Comparison of ENCODE assay signal across 20 mouse cellular contexts in genomic region chr10:72669086-72669485, GRCm38 (mm10). TPM values are rescaled to one million over a fixed set of nuclear protein-coding genes. Genes with fewer than 3 reads are reported as not detected.
DNase-seq lines count a peak whose midpoint lies in the region; ATAC-seq and TF ChIP-seq lines count a peak whose summit lies in the region.
"Had no signal": no experiment of that assay in that cellular context is flagged by ENCODE, and none has a peak within 500 bp of the region (broad histone marks: within the 10 kb centered on the region; RNA-seq: fewer than 3 reads in every experiment).

No protein-coding gene starts in this region.

- H3K36me3 ChIP-seq in intestine, embryonic 16.5 days (ENCODE audit: control insufficient read depth, insufficient read depth, low read length) = peaks cover 3% of the 10 kb centered on the region
- peaks cover 11% of the 10 kb centered on the region; the same call in 1 of the 2 replicates for H3K36me3 ChIP-seq in intestine, postnatal 0 days (ENCODE audit: control insufficient read depth, insufficient read depth)
- H3K36me3 ChIP-seq in liver, postnatal 0 days (replicated peaks; ENCODE audit: insufficient read depth, low read length) = peaks cover 36% of the 10 kb centered on the region
- peaks cover 18% of the 10 kb centered on the region for H3K36me3 ChIP-seq in midbrain, postnatal 0 days (ENCODE audit: insufficient read depth, low read length)

- no peaks in the 10 kb centered on the region for H3K4me1 ChIP-seq in intestine, embryonic 16.5 days (ENCODE audit: control insufficient read depth, insufficient read depth, low read length)
- no peaks in the 10 kb centered on the region for H3K4me1 ChIP-seq in intestine, postnatal 0 days (replicated peaks; ENCODE audit: control insufficient read depth, insufficient read depth, low read length)
- H3K4me1 ChIP-seq in liver, postnatal 0 days (ENCODE audit: insufficient read depth) = peaks cover 8% of the 10 kb centered on the region; the same call in 1 of the 2 replicates
- no peaks in the 10 kb centered on the region for H3K4me1 ChIP-seq in midbrain, postnatal 0 days (ENCODE audit: insufficient read depth, low read length)
- H3K4me1 ChIP-seq: forebrain, embryonic 12.5 days; heart, embryonic 10.5 days; hindbrain, embryonic 12.5 days; midbrain, embryonic 13.5 days had no signal

- WGBS in intestine, embryonic 16.5 days = 67% methylated on average over 1 of the region's 1 CpGs
- WGBS in intestine, postnatal 0 days = 49% methylated on average over 1 of the region's 1 CpGs
- WGBS in liver, postnatal 0 days (ENCODE audit: insufficient replicate concordance) = 61% methylated on average over 1 of the region's 1 CpGs
- WGBS in midbrain, postnatal 0 days = 88% methylated on average over 1 of the region's 1 CpGs

- no peak overlapping the region for H3K4me3 ChIP-seq in intestine, embryonic 16.5 days (ENCODE audit: low read length)
- H3K4me3 ChIP-seq in intestine, postnatal 0 days (ENCODE audit: low read depth, low read length) = no peak overlapping the region
- H3K4me3 ChIP-seq in liver, postnatal 0 days (ENCODE audit: low read depth, low read length) = no peak overlapping the region
- H3K4me3 ChIP-seq in midbrain, postnatal 0 days (ENCODE audit: low read depth, low read length) = no peak overlapping the region
- H3K4me3 ChIP-seq: forebrain, embryonic 12.5 days; heart, embryonic 10.5 days; hindbrain, embryonic 12.5 days; midbrain, embryonic 13.5 days had no signal

- TF ChIP-seq EP300 in liver, postnatal 0 days (IDR thresholded peaks at IDR 0.05; ENCODE audit: low read depth) = peak; percentile 94

- no peak overlapping the region for H3K27ac ChIP-seq in intestine, embryonic 16.5 days (ENCODE audit: low read length)
- H3K27ac ChIP-seq in intestine, postnatal 0 days (ENCODE audit: low read depth, low read length) = no peak overlapping the region
- peak overlapping the region; percentile 25; the same call in 1 of the 2 replicates for H3K27ac ChIP-seq in liver, postnatal 0 days (ENCODE audit: low read depth)
- H3K27ac ChIP-seq in midbrain, postnatal 0 days (ENCODE audit: low read depth, low read length) = no peak overlapping the region
- H3K27ac ChIP-seq: forebrain, embryonic 12.5 days; heart, embryonic 10.5 days; hindbrain, embryonic 12.5 days; midbrain, embryonic 13.5 days had no signal

- no peak overlapping the region for H3K4me2 ChIP-seq in intestine, embryonic 16.5 days (ENCODE audit: low read depth, low read length)
- H3K4me2 ChIP-seq in intestine, postnatal 0 days (replicated peaks; ENCODE audit: low read depth) = no peak overlapping the region
- 0 out of 2 replicates have a peak overlapping the region, but pooled peaks have one; percentile 8 for H3K4me2 ChIP-seq in liver, postnatal 0 days (ENCODE audit: low read depth, low read length)
- no peak overlapping the region for H3K4me2 ChIP-seq in midbrain, postnatal 0 days (ENCODE audit: low read depth, low read length, poor library complexity, severe bottlenecking)
- H3K4me2 ChIP-seq: forebrain, embryonic 12.5 days; hindbrain, embryonic 12.5 days; midbrain, embryonic 13.5 days had no signal

- no peak overlapping the region for H3K9ac ChIP-seq in intestine, embryonic 16.5 days (ENCODE audit: low read depth, low read length)
- H3K9ac ChIP-seq in intestine, postnatal 0 days (ENCODE audit: low read depth, low read length) = no peak overlapping the region
- no peak overlapping the region for H3K9ac ChIP-seq in liver, postnatal 0 days (replicated peaks)
- H3K9ac ChIP-seq in midbrain, postnatal 0 days (replicated peaks; ENCODE audit: low read length, poor library complexity, severe bottlenecking) = no peak overlapping the region
- H3K9ac ChIP-seq: forebrain, embryonic 12.5 days; hindbrain, embryonic 12.5 days; midbrain, embryonic 13.5 days had no signal

- peak; percentile 39 for DNase-seq in MEL-GATA-1-ER (ENCODE audit: extremely low read depth, low read depth)
- DNase-seq in liver, postnatal 0 days = no peak
- no peak for DNase-seq in layer of hippocampus, adult 9-11 months
- DNase-seq in yolk sac, embryonic 10.5 days (ENCODE audit: low spot score) = no peak
- DNase-seq in midbrain, postnatal 0 days (ENCODE audit: low spot score) = no peak
- DNase-seq: adrenal gland, adult 8-10 months; cerebellum, adult 11 months; cerebellum, postnatal 10 days; kidney, adult 8-10 months; kidney, postnatal 10 days; lung, adult 18-20 months; lung, postnatal 10 days had no signal

- H3K27me3 ChIP-seq in intestine, embryonic 16.5 days (replicated peaks; ENCODE audit: control insufficient read depth, insufficient read depth, low read length) = no peaks in the 10 kb centered on the region
- H3K27me3 ChIP-seq in intestine, postnatal 0 days (replicated peaks; ENCODE audit: control insufficient read depth, insufficient read depth, low read length) = no peaks in the 10 kb centered on the region
- H3K27me3 ChIP-seq in liver, postnatal 0 days (ENCODE audit: insufficient read depth, low read length) = no peaks in the 10 kb centered on the region
- no peaks in the 10 kb centered on the region for H3K27me3 ChIP-seq in midbrain, postnatal 0 days (ENCODE audit: insufficient read depth, low read length)
- H3K27me3 ChIP-seq: forebrain, embryonic 12.5 days; hindbrain, embryonic 12.5 days; midbrain, embryonic 13.5 days; Patski had no signal

- TF ChIP-seq CTCF in intestine, postnatal 0 days (IDR thresholded peaks at IDR 0.05; ENCODE audit: low read depth) = no peak
- no peak for TF ChIP-seq CTCF in liver, postnatal 0 days (IDR thresholded peaks at IDR 0.05; ENCODE audit: low read depth)
- no peak for TF ChIP-seq CTCF in midbrain, postnatal 0 days (IDR thresholded peaks at IDR 0.05)

- peak; percentile 46; the same call in 1 of the 2 replicates for ATAC-seq in intestine, embryonic 16.5 days
- no peak for ATAC-seq in intestine, postnatal 0 days
- peak; percentile 90 for ATAC-seq in erythroid progenitor cell, adult 5-6 weeks (replicated peaks; ENCODE audit: low FRiP score, poor library complexity, severe bottlenecking)
- peak; percentile 81 for ATAC-seq in liver, postnatal 0 days
- no peak for ATAC-seq in midbrain, postnatal 0 days (ENCODE audit: low FRiP score)
- ATAC-seq: midbrain, embryonic 13.5 days; Patski had no signal

- no peaks in the 10 kb centered on the region for H3K9me3 ChIP-seq in intestine, embryonic 16.5 days (ENCODE audit: control insufficient read depth, low read length)
- no peaks in the 10 kb centered on the region for H3K9me3 ChIP-seq in intestine, postnatal 0 days (ENCODE audit: control insufficient read depth)
- no peaks in the 10 kb centered on the region for H3K9me3 ChIP-seq in liver, postnatal 0 days (ENCODE audit: low read length)
- no peaks in the 10 kb centered on the region for H3K9me3 ChIP-seq in midbrain, postnatal 0 days (ENCODE audit: low read length)
- H3K9me3 ChIP-seq: forebrain, embryonic 12.5 days; heart, embryonic 10.5 days; hindbrain, embryonic 12.5 days; midbrain, embryonic 13.5 days had no signal

RNA-seq across cellular contexts. Expression of gene Zwint, which starts 14.4 kb away (rescaled TPM):
- 169 and 190 TPM in 2 replicates for polyA plus RNA-seq in intestine, embryonic 16.5 days (2015; fragmentation: Nextera tagmentation; extraction: Ambion mirVana)
- 90.9 and 104 TPM in 2 replicates for polyA plus RNA-seq in intestine, postnatal 0 days (2015; fragmentation: Nextera tagmentation; extraction: Ambion mirVana)
- total RNA-seq in erythroid progenitor cell, adult 5-6 weeks (2015; ENCODE audit: low replicate concordance) = 83.6 and 96.4 TPM in 2 replicates
- 130 and 165 TPM in 2 replicates for total RNA-seq in erythroid progenitor cell, adult 5-6 weeks (2017; ENCODE audit: low replicate concordance)
- polyA plus RNA-seq in liver, postnatal 0 days (2015; fragmentation: Nextera tagmentation; extraction: Ambion mirVana) = 134 and 140 TPM in 2 replicates
- total RNA-seq in midbrain, postnatal 0 days (2014; rRNA removed) = 937 and 951 TPM in 2 replicates
- polyA plus RNA-seq in midbrain, postnatal 0 days (2015; fragmentation: Nextera tagmentation; extraction: Ambion mirVana) = 1,277 and 1,350 TPM in 2 replicates

Comparison
In these comparisons a context has a peak if more than half of its experiments do, and no peak if none do; other contexts are left out.
1. ATAC-seq: peak in intestine, embryonic 16.5 days (single experiment), erythroid progenitor cell, adult 5-6 weeks (single experiment) and liver, postnatal 0 days (single experiment); none in intestine, postnatal 0 days (single experiment) and midbrain, postnatal 0 days (single experiment).